Mouse (Mus musculus): ENCODE measurements around the gene Gm2696.
"Not testable (repeated sequence)": the region's sequence is repeated elsewhere in the genome, so short reads cannot be mapped to it uniquely, and the experiment has no call there.

Gm2696 gene

DNA sequence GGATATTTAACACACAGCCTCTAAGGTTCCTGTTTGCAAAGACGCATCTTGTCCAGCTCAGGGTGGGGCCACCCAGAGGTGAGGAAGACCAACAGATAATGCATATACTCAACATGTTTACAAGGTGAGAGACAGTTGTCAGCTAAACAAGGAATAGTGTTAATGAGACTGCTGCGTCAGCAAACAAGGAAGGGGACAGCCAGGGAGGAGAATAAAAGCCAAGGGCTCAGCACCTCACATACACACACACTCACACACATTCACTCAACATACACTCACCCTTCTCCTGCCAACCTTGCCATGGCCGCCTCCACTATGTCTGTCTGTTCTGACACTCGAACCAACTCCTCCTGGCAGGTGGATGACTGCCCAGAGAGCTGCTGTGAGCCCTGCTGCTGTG is at the start of gene Gm2696:
Gm2696 (plus strand) TSS at position 301 of the 400 bp plus-strand sequence.
- no peak for DNase-seq (ENCODE audit: low read depth, low spot score)

GRCm38 (mm10) chr10:77769727-77770126 is 44.8 kb upstream of the Gm2696 start:
- no peak for DNase-seq (ENCODE audit: low read depth, low spot score)

GRCm38 (mm10) chr10:77771225-77771624 is 43.3 kb upstream of the Gm2696 start, which contains the start of gene Gm3238:
Gene Gm3238 (minus strand): TSS chr10:77771325.
- DNase-seq (ENCODE audit: low read depth, low spot score) = not testable (repeated sequence)

DNA sequence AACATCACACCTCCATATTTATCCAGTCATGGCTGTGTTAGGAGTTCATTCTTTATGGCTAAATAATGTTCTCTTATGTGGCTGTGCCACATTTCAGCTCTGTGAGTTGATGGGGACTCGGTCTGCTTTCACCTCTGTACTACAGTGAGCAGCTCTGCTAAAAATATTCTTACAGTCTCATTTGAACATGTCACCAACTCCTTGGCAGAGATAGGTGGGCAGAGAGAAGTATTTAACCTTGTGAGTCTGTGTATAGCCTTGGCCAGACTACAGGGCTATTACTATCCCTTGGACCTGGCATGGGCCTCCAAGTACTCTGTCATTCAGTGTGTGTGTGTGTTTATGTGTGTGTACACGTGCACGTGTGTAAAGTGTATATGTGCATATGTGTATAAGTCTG is 42.3 kb upstream of the Gm2696 start:
- not testable (repeated sequence) for DNase-seq (ENCODE audit: low read depth, low spot score)

DNA sequence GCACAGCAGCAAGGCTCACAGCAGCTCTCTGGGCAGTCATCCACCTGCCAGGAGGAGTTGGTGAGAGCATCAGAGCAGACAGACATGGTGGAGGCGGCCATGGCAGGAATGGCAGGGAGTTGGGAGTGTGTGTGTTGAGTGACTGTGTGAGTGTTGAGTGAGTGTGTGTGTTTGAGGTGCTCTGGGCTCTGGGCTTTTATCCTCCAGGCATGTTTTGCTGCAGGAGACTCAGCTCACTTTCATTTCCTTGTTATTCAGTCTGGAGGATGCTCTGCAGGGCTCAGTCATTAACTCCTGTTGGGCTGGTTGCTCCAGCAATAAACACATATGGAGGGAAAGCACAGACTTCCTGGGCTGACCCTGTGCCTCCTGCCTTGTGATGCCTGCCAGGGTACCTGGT is 37.6 kb upstream of the Gm2696 start, which contains the start of gene Gm7138:
Gm7138 (minus strand) TSS at position 101 of the 400 bp plus-strand sequence.
- DNase-seq (ENCODE audit: low read depth, low spot score) = not testable (repeated sequence)

DNA sequence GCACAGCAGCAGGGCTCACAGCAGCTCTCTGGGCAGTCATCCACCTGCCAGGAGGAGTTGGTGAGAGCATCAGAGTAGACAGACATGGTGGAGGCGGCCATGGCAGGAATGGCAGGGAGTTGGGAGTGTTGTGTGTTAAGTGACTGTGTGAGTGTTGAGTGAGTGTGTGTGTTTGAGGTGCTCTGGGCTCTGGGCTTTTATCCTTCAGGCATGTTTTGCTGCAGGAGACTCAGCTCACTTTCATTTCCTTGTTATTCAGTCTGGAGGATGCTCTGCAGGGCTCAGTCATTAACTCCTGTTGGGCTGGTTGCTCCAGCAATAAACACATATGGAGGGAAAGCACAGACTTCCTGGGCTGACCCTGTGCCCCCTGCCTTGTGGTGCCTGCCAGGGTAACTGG is 32.0 kb upstream of the Gm2696 start, which contains the start of gene Gm3250:
Gm3250 (minus strand) TSS at position 101 of the 400 bp plus-strand sequence.
- DNase-seq (ENCODE audit: low read depth, low spot score) = not testable (repeated sequence)

DNA sequence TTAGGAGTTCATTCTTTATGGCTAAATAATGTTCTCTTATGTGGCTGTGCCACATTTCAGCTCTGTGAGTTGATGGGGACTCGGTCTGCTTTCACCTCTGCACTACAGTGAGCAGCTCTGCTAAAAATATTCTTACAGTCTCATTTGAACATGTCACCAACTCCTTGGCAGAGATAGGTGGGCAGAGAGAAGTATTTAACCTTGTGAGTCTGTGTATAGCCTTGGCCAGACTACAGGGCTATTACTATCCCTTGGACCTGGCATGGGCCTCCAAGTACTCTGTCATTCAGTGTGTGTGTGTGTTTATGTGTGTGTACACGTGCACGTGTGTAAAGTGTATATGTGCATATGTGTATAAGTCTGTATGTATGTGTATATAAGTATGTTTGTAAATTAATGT is 31.1 kb upstream of the Gm2696 start:
- DNase-seq (ENCODE audit: low read depth, low spot score) = not testable (repeated sequence)

DNA sequence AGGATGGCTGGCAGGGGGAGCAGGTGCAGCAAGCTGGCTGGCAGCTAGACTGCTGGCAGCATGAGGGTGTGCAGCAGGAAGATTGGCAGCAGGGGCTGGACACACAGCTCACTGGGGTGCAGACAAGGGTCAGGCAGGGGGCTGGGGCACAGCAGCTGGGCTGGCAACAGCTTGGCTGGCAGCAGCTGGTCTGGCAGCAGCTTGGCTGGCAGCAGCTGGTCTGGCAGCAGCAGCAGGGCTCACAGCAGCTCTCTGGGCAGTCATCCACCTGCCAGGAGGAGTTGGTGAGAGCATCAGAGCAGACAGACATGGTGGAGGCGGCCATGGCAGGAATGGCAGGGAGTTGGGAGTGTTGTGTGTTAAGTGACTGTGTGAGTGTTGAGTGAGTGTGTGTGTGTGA is 26.6 kb upstream of the Gm2696 start, which contains the start of gene Gm7137:
Gm7137 (minus strand) TSS at position 325 of the 400 bp plus-strand sequence.
- not testable (repeated sequence) for DNase-seq (ENCODE audit: low read depth, low spot score)

GRCm38 (mm10) chr10:77788621-77789020 is 25.9 kb upstream of the Gm2696 start:
- DNase-seq (ENCODE audit: low read depth, low spot score) = no peak

- DNase-seq (ENCODE audit: low read depth, low spot score) = no peak
Measured at GRCm38 (mm10) chr10:77794976-77795375, 19.5 kb upstream of the Gm2696 start, which contains the start of gene Gm9639. Gene Gm9639 (minus strand): TSS chr10:77795076.

DNA sequence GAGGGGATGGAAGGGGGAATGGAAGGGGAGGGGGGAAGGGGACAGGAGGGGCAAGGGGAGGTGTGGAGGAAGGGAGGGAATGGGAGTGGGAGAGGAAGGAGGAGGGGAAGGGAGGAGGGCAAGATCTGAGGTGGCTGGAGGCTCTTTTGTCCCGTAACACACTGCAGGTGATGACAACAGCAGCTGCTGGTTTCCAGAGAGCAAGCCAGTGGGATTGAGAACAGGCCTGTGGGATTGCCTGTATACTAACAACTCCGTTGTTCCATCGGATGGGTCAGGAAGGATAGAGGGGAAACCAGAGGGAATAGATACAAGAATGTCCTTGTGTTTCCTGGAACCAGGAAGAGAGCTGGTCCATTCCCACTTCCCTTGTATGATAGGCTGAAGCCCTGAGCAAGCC is 16.8 kb upstream of the Gm2696 start:
- DNase-seq (ENCODE audit: low read depth, low spot score) = no peak

DNA sequence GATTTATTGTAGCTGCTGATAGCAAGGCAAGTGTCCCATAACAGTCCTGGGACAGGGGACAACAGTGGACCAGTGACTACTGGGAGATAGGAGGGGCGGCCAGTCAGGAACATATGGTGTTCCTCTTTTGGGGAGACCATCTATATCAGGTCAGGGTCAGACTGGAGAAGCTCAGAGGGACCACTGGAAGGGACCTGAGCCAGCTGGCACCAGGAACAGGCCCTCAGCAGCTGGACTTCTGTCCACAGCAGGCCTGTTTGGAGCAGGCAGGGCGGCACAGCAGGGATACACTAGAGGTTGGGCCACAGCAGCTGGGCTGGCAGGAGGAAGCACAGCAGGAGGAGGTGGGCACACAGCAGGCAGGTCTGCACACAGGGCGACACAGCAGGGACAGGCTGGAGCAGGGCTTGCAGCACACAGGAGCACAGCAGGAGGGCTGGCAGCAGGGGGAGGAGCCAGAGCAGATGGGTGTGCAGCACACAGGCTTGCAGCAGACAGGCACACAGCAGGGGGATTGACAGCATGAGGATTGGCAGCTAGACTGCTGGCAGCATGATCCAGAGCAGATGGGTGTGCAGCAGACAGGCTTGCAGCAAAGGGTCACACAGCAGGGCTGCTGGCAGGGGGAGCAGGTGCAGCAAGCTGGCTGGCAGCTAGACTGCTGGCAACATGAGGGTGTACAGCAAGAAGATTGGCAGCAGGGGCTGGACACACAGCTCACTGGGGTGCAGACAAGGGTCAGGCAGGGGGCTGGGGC is 16.1 kb upstream of the Gm2696 start:
- not testable (repeated sequence) for DNase-seq (ENCODE audit: low read depth, low spot score)

DNA sequence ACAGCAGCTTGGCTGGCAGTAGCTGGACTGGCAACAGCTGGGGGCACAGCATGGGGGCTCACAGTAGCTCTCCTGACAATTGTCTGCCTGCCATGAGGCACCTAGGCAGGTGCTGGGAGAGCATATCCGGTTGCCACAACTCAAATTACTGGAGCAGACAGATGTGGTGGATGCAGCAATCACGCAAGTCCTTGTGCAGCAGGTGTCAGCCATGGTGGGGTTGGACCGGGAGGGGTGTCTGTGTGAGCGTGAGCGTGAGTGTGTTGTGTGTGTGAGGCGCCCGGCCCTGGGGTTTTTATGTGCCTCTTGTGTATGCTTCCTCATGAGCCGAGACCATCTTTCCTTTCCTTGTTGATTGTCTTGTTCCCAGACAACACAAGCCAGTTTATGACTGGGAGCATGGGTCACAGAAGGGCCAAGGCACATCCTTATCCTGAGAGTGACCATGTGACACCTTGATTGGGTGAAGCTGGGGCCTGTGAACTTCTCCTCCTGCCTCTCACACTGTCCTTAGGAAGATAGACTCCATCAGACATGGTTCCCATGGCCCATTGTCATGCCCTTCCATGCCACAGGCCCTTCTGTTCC is 15.5 kb upstream of the Gm2696 start, which contains the start of gene Gm19668:
Gm19668 (minus strand) TSS at position 213 of the 588 bp plus-strand sequence.
- DNase-seq (ENCODE audit: low read depth, low spot score) = no peak

- no peak for DNase-seq (ENCODE audit: low read depth, low spot score)
Measured at GRCm38 (mm10) chr10:77804095-77804494, 10.4 kb upstream of the Gm2696 start.

GRCm38 (mm10) chr10:77811743-77812142 is 2.7 kb upstream of the Gm2696 start, which contains the start of gene Gm9507:
Gene Gm9507 (minus strand): TSS chr10:77811843.
- DNase-seq (ENCODE audit: low read depth, low spot score) = no peak

DNA sequence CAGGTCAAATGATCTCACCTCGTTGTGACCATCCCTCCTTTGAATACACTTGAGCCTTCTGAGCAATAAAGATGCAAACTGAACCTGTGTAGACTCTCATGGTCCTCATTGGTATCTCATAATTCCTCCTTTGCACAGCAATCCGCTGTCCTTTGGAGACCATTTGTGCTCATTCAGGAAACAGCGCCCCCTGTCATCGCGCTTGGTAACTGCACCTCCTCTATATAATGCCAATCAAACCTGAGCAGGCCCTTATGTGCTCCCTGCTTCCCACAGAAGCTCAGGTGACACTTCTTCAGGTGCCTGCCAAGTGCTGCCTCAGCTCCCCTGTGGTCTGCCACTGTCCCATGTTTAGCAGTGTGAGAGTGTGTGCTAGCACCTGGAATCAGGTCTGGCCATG is 1.0 kb downstream of the Gm2696 start:
- no peak for DNase-seq (ENCODE audit: low read depth, low spot score)

GRCm38 (mm10) chr10:77818523-77818922 is 4.0 kb downstream of the Gm2696 start:
- no peak for DNase-seq (ENCODE audit: low read depth, low spot score)

DNA sequence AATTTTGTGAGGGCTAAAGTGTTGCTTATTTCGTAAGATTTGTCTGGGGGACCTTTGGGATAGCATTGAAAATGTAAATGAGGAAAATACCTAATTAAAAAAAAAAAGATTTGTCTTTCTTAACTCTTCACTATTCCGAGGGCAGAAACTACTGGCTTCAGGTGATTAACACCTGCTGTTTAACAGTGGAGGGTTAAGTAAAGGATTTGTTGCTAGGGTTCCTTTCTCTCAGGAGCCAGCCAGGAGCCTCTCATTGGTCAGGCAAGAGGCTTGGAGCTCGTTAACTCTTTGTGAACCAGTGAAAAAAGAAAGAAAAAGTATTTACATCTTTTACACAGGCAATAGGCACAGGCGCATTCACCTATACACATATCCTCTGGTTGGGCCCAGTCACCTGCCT is 4.7 kb downstream of the Gm2696 start:
- no peak for DNase-seq (ENCODE audit: low read depth, low spot score)

- DNase-seq (ENCODE audit: low read depth, low spot score) = no peak
Measured at GRCm38 (mm10) chr10:77826951-77827350, 12.5 kb downstream of the Gm2696 start, which contains the start of gene Krtap10-4. Gene Krtap10-4 (minus strand): TSS chr10:77827095.

- peak; percentile 9 for DNase-seq (ENCODE audit: low read depth, low spot score)
Measured at GRCm38 (mm10) chr10:77835647-77836046, 21.2 kb downstream of the Gm2696 start, which contains the start of gene Krtap10-10. Gene Krtap10-10 (plus strand): TSS chr10:77835947.

DNA sequence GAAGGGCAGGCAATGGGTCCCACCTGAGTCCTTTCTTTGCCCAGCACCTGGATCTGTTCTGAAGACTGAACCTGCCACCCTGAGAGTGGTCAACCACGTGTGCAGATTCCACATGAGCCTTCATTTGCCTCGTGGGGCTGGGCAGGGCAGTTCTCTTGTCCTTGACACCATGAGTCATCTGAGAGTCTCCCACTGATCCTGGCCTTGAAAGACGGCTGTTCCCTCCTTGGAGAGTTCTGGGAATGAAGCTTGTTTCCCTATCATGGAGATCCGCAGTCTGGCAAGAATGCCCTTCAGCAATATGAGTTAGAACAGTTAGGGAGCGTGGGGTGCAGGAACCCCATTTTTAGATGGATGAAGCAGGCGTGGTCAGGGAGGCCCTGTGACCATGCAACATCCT is 24.5 kb downstream of the Gm2696 start:
- no peak for DNase-seq (ENCODE audit: low read depth, low spot score)

GRCm38 (mm10) chr10:77846503-77846902 is 32.0 kb downstream of the Gm2696 start, which contains the start of gene Gm36176:
Gene Gm36176 (plus strand): TSS chr10:77846803.
- DNase-seq (ENCODE audit: low read depth, low spot score) = no peak
